Mouse (Mus musculus): ENCODE results near the gene Ugt1a10.

DNA sequence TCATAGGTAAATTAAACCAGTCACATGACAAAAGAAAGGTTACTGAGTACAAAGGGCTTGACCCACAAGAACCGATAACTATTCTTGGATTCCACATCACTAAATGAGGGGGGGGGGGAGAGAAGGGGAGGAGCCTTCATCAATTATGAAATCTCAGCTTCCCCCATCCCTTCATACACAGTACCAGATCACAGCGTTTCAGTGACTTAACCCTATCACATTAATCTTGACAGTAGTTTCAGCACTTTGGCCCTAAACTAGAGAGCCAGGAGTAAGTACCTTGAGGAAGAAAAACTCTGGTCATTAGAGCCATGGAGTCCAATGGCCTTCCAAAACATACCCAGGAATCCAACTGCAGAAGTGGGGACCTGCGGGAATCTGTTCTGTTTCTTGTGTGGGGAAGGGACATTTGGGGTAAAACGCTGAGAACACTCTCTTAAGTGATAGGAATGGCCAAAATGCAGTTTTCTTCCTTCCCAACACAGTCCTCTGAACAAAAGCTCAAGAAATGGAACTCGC lies 47.4 kb upstream of the Ugt1a10 start:
- TF ChIP-seq CTCF (IDR thresholded peaks at IDR 0.05; ENCODE audit: control insufficient read depth, insufficient read depth, low read length): no peak
- no peak for TF ChIP-seq POLR2A (IDR thresholded peaks at IDR 0.05; ENCODE audit: borderline replicate concordance, control insufficient read depth, low read depth, low read length)

Measured in bone marrow, adult 2 months (tissue).